Mouse (Mus musculus): ENCODE measurements around the gene Stk10. TPM values are rescaled to one million over a fixed set of nuclear protein-coding genes. Genes with fewer than 3 reads are reported as not detected.

The Stk10 gene
- polyA plus RNA-seq, 1 experiment from 2014 or later = 1.3 TPM

DNA sequence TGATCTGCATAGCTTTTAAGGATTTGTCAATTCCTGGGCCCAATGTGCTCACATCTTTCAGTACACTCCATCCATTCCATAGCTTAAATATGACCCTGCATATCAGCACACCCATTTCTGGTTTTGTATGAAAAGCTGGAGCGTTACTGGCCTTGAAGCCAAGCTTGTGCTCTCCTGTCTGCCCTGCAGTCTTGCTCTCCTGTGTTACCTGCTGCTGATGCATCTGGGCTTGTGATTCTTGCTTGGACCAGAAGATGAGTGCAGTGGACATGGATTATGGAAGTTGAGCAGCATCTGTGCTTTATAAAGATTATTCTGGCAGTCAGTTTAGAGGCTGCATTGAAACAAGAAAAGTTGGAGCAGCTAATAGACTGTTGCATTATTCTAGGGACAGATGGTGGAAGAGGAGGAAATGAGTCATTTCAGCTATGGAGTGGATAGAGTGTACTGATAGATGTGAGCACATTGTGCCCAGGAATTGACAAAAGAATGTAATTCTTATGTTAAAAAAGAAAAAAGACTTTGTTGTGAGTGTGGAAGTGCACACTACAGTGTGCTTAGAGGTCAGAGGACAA, 129.1 kb downstream of the Stk10 start:
- H3K27ac ChIP-seq = no peak overlapping the region
- 94% methylated on average over 1 of the region's 1 CpGs for WGBS
- H3K4me1 ChIP-seq = 0 out of 2 replicates have a peak, but pooled peaks cover 3% of the 10 kb centered on the region
- peaks cover 5% of the 10 kb centered on the region; the same call in 1 of the 2 replicates for H3K36me3 ChIP-seq (ENCODE audit: poor library complexity, severe bottlenecking)
- H3K9me3 ChIP-seq (replicated peaks) = no peaks in the 10 kb centered on the region
- ATAC-seq = no peak
- H3K9ac ChIP-seq = no peak overlapping the region
- H3K4me2 ChIP-seq = no peak overlapping the region
- no peak overlapping the region for H3K4me3 ChIP-seq
- H3K27me3 ChIP-seq = no peaks in the 10 kb centered on the region

DNA sequence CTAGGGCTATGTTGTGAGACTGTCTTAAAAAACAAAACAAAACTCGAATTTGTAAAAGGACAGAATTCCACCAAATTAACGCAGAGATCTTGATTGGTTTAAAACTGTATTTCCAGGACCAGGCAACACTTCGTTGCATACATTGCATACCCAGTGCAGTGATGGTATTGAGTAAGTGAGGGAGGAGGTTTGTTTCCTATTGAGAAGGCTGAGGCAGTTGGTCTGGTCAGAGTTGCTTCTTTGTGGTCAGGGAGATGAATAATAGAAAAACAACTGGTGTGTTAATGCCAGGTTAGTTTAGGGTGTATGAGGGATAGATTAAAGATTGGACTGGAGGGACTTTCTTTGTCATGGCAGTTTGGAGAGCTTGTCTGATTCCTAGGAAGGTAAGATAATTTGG, 132.5 kb downstream of the Stk10 start:
- H3K9ac ChIP-seq = no peak overlapping the region
- H3K36me3 ChIP-seq (ENCODE audit: poor library complexity, severe bottlenecking) = no peaks in the 10 kb centered on the region; the same call in 1 of the 2 replicates
- no peak for ATAC-seq
- no peak overlapping the region for H3K4me2 ChIP-seq
- H3K4me3 ChIP-seq = no peak overlapping the region
- H3K27ac ChIP-seq = no peak overlapping the region
- H3K27me3 ChIP-seq = no peaks in the 10 kb centered on the region
- 89% methylated on average over 3 of the region's 3 CpGs for WGBS
- peaks cover 11% of the 10 kb centered on the region; the same call in 1 of the 2 replicates for H3K4me1 ChIP-seq
- H3K9me3 ChIP-seq (replicated peaks) = no peaks in the 10 kb centered on the region

DNA sequence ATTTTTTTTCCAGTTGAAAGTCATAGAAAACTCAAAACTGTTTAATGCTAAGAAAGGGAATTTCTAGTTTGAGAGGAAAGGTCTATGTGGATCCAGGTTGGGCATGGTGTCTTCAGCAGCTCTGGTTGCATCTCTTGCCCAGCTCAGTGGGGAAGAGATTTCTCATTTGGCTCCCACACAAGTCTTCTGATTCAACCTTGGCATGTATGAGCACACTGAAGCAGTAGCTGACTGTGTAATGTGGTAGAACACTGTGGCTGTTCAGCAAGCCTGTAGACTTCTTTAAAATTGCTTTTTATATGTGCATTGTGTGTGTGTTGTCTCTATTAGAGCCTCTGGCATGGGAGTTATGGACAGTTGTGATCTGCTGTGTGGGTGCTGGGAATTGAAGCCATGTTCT, 133.9 kb downstream of the Stk10 start:
- no peak overlapping the region for H3K27ac ChIP-seq
- H3K4me3 ChIP-seq = no peak overlapping the region
- no peak for ATAC-seq
- H3K4me2 ChIP-seq = no peak overlapping the region
- no peaks in the 10 kb centered on the region for H3K9me3 ChIP-seq (replicated peaks)
- no peak overlapping the region for H3K9ac ChIP-seq
- peaks cover 15% of the 10 kb centered on the region for H3K4me1 ChIP-seq
- H3K27me3 ChIP-seq = no peaks in the 10 kb centered on the region
- no peaks in the 10 kb centered on the region for H3K36me3 ChIP-seq (ENCODE audit: poor library complexity, severe bottlenecking)

DNA sequence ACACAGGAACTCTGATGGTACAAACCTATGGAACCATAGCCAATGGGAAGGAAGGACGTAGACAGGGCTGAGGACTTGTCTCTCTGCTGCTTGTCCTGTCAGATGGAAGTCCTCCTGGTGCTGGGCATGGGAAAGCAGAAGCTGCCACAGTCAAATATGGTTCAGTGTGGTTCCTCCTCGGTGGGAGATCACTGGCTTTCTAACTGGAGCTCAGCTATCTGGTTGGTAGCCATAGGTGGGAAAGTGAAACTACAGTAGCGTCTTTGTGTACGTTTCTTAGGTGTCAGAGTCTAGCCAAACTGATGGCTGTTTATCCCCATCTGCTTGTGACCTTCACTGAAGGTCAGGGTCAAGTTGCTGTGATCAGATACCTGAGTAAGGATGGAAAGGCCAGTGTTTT, 138.4 kb downstream of the Stk10 start:
- Histone ChIP-seq H3K9ac (no peak overlapping the region), H3K27me3 (no peaks in the 10 kb centered on the region), H3K4me1 (peaks cover 12% of the 10 kb centered on the region), H3K9me3 (replicated peaks) (no peaks in the 10 kb centered on the region), H3K36me3 (ENCODE audit: poor library complexity, severe bottlenecking) (no peaks in the 10 kb centered on the region), H3K4me3 (no peak overlapping the region), H3K4me2 (no peak overlapping the region), H3K27ac (no peak overlapping the region)
- 93% methylated on average over 4 of the region's 4 CpGs for WGBS
- ATAC-seq = no peak

Other genes starting within 250 kb of the Stk10 start
- 2,413 and 2,442 TPM in 2 replicates for gene Hba-a1, start 249.8 kb upstream of the Stk10 start, polyA plus RNA-seq (2015; fragmentation: Nextera tagmentation; extraction: Ambion mirVana)
- 1.2 and 1.7 TPM in 2 replicates for gene Hbq1b, start 246.3 kb upstream of the Stk10 start, polyA plus RNA-seq (2015; fragmentation: Nextera tagmentation; extraction: Ambion mirVana)
- gene Hba-a2, start 236.8 kb upstream of the Stk10 start, polyA plus RNA-seq (2015; fragmentation: Nextera tagmentation; extraction: Ambion mirVana) = 5,794 and 5,805 TPM in 2 replicates
- gene Hbq1a, start 233.2 kb upstream of the Stk10 start, polyA plus RNA-seq (2015; fragmentation: Nextera tagmentation; extraction: Ambion mirVana) = 0.65 and 0.86 TPM in 2 replicates
- 15.7 and 18.6 TPM in 2 replicates for gene Sh3pxd2b, start 185.5 kb upstream of the Stk10 start, polyA plus RNA-seq (2015; fragmentation: Nextera tagmentation; extraction: Ambion mirVana)
- gene Ubtd2, start 77.9 kb upstream of the Stk10 start, polyA plus RNA-seq (2015; fragmentation: Nextera tagmentation; extraction: Ambion mirVana) = 59.4 and 60.4 TPM in 2 replicates
- 0.27 and 0.33 TPM in 2 replicates for gene Efcab9, start 1.2 kb upstream of the Stk10 start, polyA plus RNA-seq (2015; fragmentation: Nextera tagmentation; extraction: Ambion mirVana)
- gene Fbxw11, start 109.4 kb downstream of the Stk10 start, polyA plus RNA-seq (2015; fragmentation: Nextera tagmentation; extraction: Ambion mirVana) = 99.2 and 108 TPM in 2 replicates